Mouse (Mus musculus): ENCODE data around the gene Pnpla3.

Pnpla3 gene

DNA sequence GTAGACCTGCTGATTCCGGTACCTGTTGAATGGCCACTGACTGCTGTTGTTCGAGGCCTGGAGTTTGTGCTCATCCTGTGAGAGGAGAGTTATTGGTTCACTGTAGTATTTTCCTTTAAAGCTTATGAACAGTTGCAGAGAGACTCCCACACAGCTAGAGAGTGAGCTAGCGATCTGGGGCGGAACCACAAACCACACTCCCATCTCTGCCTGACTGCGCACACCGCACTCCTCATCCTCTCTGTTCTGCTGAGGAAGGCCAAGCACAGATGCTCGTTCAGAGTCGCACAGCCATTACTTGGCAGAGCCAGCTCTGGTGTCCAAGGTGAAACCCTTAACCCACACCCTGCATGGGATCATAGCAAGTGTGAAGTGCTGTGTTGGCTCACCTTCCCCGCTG, 11.1 kb downstream of the Pnpla3 start:
- DNase-seq (ENCODE audit: low spot score): no peak

DNA sequence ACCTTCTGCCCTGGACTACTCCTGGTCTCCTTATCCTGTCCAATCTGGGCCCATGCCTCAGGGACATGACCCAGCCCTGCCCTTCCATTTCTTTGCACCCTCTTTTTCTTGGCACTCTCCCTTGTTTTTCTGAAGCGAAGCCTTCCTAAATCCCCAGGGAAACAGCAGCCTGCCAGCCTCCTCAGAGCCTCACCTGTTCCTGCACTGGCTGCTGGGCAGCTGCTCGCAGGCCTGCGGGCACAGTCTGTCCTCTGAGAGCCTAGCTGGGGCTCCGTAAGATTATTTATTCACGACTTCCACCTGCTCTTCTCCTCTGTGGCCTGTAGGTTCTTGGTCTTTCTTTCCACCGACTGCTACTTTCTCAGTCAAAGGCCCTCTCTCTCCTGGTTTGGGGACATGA, 14.4 kb downstream of the Pnpla3 start:
- no peak for DNase-seq (ENCODE audit: low spot score)

DNA sequence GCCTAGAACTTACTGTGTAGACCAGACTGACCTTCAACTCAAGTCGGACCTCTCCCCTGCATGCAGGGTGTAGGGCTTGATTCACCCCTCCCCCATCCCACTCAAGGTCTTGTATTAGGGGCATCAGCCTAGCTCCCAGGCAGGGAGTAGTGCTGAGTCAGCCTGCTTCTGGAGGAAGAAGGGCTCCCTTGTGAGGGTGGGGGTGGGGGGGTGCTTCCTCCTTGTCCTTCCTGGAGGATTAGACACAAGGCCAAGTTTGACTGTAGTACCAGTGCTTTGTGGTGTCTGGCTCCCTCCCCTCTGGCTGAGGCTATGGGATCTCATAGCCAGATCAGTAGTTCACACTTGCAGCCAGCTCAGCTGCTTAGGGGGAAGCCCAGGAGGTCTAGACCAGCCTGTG, 16.3 kb downstream of the Pnpla3 start:
- DNase-seq (ENCODE audit: low spot score): no peak

DNA sequence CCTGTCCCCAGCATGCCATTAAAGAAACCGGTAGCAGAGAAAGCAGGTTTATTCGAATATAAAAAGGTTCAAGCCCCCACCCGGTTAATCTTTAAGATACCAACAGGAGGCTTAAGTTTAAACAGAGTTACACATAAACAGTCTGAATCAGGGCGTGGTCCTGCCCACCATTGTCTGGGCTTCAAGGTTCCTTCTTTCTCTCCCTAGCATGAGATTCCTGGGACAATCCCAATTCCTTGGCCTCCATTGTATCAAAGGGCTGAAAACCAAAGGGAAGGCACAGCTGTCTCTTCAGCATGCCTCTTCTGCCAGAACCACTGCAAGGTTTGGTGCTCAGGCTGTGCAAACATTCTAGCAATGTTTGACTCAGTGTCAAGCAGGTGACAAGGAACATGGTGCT, 18.6 kb downstream of the Pnpla3 start:
- DNase-seq (ENCODE audit: low spot score): no peak

DNA sequence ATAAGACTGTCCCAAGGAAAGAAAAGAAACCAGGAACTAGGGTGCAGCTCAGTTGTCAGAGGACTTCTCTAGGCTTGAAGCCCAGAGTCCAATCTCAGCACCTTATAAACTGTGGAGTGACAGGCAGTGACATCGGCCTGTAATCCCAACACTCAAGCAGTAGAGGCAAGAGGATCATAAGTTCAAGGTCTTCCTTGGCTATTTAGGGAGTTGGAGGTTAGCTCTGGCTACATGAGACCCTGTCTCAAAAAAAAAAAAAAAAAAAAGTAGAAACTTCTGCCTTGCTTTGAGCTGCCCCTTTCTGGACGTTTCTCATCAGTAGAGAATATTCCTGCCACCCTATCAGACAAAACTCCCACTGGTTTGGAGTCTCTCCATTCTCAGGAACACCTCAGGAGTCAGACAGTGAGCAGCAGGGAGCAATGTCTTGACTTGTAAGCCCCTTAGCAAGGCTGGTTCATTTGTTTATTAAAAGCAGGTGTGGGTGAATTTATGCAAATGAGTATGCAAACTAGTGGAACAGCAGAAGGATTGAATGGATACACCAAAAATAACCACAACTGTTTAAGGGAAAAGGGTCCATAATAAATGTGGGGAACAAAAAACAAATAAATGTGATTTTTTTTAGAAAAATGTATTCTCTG, 21.4 kb downstream of the Pnpla3 start:
- no peak for DNase-seq (ENCODE audit: low spot score)

DNA sequence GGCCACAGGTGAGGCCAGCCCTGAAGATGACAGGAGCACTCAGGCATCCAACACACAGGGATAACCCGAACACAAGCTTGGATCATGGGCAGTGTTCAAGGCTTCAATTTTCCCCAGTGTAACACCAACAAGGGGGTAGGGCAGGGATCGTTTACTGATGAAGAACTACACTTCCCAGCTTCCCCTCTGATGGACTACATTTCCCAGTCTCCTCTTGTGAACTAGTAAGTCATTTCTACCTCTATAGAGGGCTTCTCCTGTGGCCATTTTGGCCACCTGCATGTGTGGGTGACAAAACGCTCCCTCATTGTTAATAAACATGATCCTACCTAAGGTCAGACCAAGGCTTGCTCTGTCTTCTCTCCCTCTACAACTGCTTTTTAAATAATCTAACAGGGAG, 22.2 kb downstream of the Pnpla3 start:
- no peak for DNase-seq (ENCODE audit: low spot score)

DNA sequence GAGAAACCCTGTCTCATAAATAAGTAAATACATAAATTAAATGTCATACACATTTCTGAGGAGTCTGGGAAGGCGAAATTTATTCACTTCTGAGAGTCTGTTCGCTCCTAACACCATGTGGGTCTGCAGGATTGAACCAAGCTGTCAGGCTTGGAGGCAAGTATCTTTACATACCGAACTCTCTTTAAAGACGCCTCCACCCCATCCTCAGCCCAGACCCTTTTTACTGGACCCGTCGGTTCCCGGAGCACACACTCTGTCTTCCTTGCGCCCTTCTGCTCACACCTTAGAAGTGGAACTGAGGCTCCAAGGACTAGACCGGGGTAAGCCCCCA, 24.1 kb downstream of the Pnpla3 start:
- DNase-seq (ENCODE audit: low spot score): no peak

DNA sequence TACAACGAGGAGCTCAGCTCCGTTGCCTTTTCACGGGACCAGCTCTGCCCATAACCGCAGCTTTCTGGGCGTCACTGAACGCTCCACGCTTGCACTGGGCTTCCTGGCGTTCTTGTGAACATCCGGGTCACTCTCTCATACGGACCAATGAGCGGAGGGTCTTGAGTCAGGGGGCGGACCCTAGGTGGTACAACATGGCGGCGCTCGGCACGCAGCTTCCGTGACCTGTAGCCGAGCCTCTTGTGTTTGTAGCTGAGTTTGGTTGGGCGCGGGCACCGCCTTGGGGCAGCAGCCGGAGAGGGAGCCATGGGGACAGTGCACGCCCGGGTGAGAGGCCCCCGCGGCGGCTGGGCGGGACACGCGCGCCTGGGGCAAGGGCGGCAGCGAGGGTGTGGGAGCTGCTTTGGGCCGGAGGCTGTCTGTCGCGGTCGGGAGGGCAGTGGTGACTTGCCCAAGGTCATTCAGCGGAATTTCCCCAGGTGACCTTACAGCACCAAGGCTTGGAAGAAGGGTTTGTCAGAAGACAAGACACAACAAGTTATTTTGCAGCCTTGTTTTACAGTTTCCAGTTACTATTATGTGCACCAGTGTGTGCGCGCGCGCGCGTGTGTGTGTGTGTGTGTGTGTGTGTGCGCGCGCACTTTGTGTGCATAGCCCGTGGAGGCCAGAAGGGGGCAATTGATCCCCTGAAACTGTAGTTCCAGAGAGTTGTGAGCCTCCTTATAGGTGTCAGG, 24.6 kb downstream of the Pnpla3 start, which contains the start of gene Samm50:
Gene Samm50, plus strand, starts transcription at position 184 of the 734 bp plus-strand sequence.
- peak; percentile 78 for DNase-seq (ENCODE audit: low spot score)

DNA sequence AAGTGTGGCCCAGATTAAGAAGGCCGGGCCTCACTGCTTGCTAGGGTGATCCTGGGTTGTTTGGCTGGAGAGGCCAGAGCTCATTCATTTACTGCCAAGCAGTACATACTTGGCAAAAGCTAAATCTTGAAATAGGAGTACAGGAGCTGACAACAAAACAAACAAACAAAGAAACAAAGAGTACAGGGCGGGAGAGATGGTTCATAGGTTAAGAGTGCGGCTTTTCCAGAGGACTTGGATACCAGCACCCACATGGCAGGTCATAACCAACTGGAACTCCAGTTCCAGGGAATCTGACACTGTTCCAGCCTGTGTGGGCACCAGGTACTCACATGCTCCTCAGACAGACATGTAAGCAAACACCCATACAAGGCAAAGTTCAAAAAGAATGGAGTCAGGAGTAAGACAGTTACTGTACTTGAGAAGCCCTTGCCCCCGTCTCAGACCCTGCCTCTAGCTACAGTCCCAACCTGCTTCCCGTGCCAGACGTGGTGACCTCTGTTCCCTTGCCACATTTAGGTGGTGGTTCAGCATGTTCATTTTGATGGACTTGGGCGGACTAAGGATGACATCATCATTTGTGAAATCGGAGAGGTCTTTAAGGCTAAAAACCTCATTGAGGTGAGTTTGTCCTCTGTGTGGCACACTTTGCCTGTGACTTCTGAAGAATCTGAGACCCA, 29.0 kb downstream of the Pnpla3 start:
- no peak for DNase-seq (ENCODE audit: low spot score)

DNA sequence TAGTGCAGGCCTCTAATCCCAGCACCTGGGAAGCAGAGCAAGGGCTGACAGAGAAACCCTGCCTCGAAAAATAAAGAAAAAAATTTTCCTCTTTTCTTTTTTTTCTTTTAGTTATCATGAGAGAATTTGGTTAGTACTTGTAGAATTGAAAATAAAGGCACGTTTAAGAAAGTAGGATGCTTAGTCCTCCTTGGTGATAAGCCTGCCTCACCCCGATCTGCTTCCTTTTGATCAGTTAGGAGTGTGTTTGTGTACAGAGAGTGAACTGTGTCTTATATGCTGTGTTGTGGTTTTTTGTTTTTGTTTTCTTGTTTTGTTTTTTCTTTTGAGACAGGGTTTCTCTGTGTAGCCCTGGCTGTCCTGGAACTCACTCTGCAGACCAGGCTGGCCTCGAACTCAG, 39.7 kb downstream of the Pnpla3 start:
- DNase-seq (ENCODE audit: low spot score): no peak

DNA sequence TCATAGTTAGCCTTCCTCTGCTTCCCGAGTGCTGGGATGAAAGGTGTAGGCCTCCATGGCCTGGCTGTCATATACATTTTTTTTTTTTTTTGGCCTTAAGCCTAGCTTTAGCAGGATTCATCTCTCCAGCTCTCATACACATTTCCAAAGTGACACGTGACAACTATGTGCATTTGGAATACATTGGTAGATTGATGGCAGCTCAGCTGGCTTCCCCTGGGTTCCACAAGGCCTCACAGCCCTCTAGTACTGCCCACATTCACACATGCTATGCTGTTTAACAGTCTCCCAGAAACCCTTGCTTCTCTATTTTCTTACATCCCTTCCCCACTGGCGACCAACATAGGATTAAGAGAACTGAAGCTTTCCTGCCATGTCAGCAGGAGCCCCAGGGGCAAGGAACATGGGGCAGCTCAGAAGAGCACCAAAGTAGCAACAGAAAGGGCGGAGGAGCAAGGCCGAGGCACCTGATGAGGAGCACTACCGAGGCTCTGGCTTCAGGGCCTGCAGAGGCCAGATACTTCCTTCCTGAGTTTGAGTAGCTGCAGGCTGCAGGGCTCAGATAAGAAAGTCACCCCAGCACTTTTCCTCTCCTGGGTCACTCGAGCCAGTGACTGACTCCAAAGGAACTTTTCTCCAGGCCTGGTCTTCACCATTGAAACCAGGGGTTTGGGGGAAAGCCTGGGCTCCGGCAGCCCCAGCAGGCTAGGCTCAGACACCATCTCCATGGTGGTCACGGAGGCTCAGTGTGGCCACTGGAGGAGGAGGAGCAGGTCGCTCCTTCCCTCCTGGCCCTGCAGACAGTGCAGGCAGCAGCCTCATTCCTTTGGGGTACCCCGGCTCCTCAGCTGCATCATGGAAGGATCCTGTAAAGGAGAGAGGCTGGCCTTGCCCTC, 42.1 kb downstream of the Pnpla3 start:
- DNase-seq (ENCODE audit: low spot score): no peak

DNA sequence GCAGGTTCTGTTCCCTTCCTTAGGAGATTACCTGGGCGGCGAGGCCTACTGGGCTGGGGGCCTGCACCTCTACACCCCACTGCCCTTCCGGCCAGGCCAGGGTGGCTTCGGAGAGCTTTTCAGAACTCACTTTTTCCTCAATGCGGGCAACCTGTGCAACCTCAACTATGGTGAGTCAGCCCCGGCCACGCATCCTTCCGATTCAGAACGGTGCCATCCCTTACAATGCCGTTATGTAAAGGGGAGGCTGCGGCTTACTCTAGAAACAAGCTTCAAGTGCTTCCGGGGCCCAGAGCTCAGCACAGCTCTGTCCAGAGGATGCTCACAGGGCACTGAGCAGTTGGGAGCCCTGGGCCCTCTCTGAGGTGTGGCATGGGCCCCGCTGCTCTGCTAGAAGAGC, 42.8 kb downstream of the Pnpla3 start:
- no peak for DNase-seq (ENCODE audit: low spot score)

DNA sequence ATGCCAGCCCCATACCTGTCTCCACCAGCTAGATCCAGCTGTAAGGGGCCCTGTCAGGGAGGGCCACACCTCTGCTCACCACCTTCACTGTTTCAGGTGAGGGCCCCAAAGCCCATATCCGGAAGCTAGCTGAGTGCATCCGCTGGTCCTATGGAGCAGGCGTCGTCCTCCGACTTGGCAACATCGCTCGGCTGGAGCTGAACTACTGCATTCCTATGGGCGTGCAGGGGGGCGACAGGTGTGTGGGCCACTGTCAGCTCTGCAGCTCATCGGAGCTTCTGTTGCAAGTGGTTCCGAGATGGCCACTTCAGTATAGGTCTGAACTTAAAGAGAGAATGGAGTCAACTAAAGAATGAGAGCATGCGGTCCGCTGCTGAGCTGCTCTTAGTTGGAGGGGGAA, 43.3 kb downstream of the Pnpla3 start:
- no peak for DNase-seq (ENCODE audit: low spot score)

DNA sequence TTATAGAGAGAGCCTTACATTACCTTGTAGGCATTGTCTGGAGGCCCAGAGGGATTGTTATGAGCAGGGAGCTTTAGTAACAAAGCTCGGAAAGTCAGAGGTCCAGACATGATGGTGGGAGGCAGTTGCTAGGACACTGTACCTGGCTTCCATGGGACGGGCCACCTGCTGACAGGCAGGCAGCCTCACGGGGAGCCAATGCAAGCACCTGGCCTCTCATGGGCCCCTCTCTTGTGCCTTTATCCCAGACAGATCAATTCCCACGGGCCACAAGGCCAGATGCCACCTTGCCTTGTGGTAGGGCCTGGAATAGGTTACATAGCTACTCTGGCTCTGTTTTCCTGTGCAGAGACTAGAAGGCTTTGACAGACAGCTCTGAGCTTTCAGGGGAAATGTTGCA, 43.9 kb downstream of the Pnpla3 start:
- DNase-seq (ENCODE audit: low spot score): no peak

DNA sequence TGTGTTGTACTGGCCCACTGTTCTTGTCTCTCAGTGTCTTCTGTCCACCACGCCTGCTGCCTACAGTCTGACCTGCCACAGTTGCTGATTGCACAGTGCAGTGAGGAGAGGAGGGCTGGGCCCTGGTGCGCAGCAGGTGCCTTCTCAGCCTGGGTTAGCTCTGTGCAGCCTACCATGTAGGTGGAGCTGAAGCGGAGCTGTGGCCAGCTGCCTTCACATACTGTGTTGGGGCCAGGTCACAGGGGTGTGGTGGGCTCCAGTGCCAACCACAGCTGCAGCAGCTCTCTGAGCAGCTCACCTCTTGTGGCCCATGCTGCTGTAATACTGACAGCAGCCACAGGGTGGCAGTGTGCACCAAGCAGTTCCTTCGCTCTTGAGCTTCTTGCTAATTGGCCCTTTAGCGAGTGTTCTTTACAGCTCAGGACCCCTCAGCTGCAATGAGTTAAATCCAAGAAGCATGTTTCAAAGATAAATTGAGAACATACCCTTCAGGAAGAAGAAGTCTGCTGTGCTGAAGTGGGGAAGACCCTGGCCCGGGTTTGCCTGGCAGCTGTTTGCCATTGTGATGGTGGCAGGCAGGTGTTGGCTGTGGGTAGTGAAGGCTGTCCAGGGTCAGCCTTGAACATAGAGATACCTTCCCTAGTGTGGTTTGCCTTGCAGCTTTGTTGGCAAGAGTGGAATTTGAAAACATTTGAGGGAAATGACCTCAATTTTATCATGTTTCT, 44.6 kb downstream of the Pnpla3 start:
- peak; percentile 81 for DNase-seq (ENCODE audit: low spot score)

DNA sequence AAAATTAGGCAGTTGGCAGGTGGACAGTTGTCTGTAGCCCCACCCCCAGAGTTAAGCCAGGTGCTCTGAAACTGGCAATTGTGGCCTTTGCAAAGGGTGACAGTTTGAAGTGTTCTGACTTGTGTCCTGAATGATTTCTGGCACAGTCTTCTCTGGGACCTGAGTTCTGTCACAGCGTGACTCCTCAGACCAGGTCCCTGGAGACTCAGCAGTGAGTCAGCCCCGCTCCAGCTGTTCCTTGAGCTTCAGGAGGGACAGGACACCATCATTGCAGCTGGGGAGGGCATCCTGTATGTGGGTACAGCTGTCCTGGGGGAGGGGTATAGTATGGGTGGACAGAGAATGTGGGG, 45.1 kb downstream of the Pnpla3 start:
- DNase-seq (ENCODE audit: low spot score): no peak

DNA sequence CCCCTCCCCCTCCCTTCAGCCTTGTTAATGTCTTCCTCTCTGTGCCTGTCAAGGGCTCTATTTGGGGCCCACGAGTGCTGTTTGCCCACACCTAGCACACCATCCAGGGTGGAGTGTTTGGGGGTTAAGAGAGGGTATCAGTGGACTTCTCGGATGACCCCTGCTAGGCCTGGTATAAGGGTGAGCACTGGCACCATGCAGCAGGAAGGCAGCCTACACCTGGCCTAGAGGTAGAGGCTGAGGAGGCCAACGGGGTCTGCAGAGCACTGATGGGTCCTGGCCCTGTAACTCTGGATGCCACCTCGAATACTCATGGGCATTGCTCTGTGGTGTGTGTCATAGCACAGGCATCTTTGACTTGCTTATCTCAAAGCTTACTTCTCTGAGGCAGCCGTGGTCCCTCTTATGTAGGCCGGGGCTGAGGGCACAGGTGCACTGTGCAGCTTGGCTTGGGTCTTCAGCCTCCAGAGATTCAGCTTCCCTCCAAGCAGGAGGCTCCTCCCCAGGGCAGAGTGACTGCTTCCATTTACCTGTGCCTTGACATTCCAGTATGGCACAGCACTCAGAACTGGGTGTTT, 45.6 kb downstream of the Pnpla3 start:
- DNase-seq (ENCODE audit: low spot score): no peak

DNA sequence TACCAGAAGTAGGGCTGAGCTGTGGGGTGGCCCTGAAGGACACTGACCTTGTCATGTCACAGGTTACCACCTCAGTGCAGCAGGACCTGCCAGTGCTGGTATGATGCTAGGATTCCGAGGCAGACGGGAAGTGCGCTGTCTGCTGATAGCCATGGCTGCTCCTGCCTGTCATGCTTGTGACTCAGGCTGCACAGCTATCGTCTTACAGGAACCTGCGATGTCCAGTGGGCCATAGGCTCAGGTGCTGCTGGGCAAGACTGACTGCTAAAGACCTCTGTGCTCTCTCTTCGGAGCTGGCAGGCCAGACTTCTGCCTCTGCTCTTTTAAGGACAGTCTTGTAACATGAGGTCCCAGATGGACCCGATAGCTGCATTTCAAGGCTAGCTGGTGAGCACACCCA, 46.8 kb downstream of the Pnpla3 start:
- no peak for DNase-seq (ENCODE audit: low spot score)

DNA sequence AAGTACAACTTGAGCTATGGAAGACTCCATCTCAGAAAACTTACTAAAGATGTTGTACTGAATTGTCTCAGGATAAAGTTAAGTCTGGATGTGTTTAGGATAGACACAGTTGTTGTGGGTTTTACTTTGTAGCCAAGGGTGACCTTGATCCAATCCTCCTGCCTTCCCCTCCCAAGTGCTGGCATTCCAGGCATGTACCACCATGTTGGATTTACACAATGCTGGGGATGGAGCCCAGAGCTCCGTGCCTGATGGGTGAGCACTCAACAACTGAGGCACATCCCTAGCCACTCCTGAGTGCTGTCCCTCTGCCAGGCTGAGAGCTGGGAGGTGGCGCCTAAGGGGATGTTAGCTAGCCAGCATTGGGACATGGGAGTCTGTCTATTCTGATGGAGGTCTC, 47.6 kb downstream of the Pnpla3 start:
- DNase-seq (ENCODE audit: low spot score): no peak

DNA sequence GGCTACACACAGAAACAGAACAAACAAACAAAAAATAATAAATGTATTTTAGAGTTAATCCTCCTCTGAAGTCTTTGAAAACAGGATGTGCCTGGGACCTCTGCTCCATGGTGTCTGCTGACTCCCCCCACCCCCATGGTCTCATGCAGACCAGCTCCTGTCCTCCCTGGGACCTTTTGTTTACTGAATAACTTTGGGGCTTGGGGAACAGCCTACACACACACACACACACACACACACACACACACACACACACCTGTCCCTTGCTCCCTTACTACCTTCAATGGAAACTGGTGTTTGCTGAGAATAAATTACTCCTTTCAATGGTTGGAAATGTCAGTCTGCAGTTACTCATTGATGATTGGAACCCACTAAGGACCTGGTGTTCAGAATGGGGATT, 48.4 kb downstream of the Pnpla3 start:
- DNase-seq (ENCODE audit: low spot score): no peak

DNA sequence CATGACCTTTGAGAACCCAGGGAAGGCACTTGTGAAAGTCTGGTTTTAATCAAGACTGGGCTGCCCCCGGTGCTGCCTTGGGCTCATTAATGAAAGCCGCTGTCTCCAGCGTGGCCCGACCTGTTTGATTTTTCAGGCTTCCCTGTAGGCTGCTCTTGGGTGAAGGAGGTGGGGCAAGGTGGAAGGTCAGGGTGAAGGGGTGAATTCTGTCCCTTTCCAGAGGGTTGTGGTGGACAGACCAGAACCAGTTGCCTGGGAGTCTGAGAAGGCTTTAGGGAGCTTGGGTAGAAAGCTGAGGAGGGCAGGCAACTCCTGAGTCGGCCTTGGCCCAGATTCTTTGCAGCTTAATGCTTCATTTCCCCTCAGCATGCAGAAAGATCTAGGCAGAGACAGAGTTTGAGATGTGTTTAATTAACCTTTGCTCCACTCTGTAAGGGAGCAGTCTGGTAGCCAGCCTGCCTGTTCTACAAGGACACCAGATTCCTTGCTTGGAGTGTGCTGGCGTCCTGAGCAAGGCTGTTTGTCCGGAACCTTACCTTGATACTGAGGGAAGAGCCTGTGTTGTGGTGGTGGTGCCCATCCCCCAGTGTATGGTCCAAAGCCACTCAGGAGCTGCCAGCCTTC, 48.9 kb downstream of the Pnpla3 start:
- no peak for DNase-seq (ENCODE audit: low spot score)
